Mouse (Mus musculus): ENCODE measurements around the gene Srd5a2. TPM values are rescaled to one million over a fixed set of nuclear protein-coding genes. Genes with fewer than 3 reads are reported as not detected.

Gene Srd5a2
- polyA plus RNA-seq, 1 experiment from 2014 or later: not detected

DNA sequence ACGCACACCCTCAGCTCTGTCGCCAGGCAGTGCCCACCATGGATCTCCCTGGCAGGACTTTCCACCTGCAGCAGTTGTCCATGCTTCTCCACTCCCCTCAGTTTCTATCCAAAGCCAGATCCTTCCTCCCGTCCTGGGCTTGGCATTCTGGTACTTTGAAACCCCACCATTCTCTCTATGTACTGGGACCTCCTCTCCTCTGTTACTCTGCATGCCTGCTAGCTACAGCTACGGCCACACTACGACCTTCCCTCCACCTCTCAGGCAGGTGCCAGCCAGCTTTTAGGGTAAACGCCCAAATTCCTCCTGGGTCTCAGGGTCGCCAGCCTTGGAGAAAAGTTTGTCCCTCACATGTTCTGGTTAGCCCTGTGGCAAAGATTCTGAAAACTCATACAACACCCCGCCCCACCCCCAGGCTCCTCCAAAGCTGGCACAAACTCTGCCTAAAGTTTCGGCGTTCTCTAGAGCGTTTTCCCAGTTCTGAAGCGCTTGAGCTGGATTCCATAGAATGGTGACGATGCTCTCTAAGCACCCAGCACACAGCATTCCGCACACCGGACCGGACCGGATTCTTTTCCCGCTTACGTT, 607 bp upstream of the Srd5a2 start:
- no peak overlapping the region for H3K9ac ChIP-seq (ENCODE audit: low read depth, low read length)
- H3K4me3 ChIP-seq (ENCODE audit: low read depth, low read length): no peak overlapping the region
- no peaks in the 10 kb centered on the region for H3K36me3 ChIP-seq (ENCODE audit: control insufficient read depth, insufficient read depth, low read length)
- H3K4me1 ChIP-seq (replicated peaks; ENCODE audit: control insufficient read depth, insufficient read depth, low read length): no peaks in the 10 kb centered on the region
- DNase-seq (ENCODE audit: low spot score) (no peak), ATAC-seq (replicated peaks; ENCODE audit: low FRiP score) (no peak)
- H3K27ac ChIP-seq (ENCODE audit: low read depth, low read length): no peak overlapping the region
- 8% methylated on average over 19 of the region's 19 CpGs for WGBS
- H3K9me3 ChIP-seq (ENCODE audit: control insufficient read depth, low read length): no peaks in the 10 kb centered on the region
- peaks cover 47% of the 10 kb centered on the region for H3K27me3 ChIP-seq (replicated peaks; ENCODE audit: control insufficient read depth, insufficient read depth, low read length)
- no peak overlapping the region for H3K4me2 ChIP-seq

- H3K36me3 ChIP-seq (ENCODE audit: control insufficient read depth, insufficient read depth, low read length): no peaks in the 10 kb centered on the region
- H3K4me2 ChIP-seq: no peak overlapping the region
- no peak overlapping the region for H3K9ac ChIP-seq (ENCODE audit: low read depth, low read length)
- peaks cover 33% of the 10 kb centered on the region for H3K27me3 ChIP-seq (replicated peaks; ENCODE audit: control insufficient read depth, insufficient read depth, low read length)
- H3K4me3 ChIP-seq (ENCODE audit: low read depth, low read length): no peak overlapping the region
- H3K9me3 ChIP-seq (ENCODE audit: control insufficient read depth, low read length): no peaks in the 10 kb centered on the region
- DNase-seq (ENCODE audit: low spot score) (no peak), ATAC-seq (replicated peaks; ENCODE audit: low FRiP score) (no peak)
- no peak overlapping the region for H3K27ac ChIP-seq (ENCODE audit: low read depth, low read length)
- 70% methylated on average over 4 of the region's 4 CpGs for WGBS
- no peaks in the 10 kb centered on the region for H3K4me1 ChIP-seq (replicated peaks; ENCODE audit: control insufficient read depth, insufficient read depth, low read length)
These were observed 4.0 kb downstream of the Srd5a2 start for GRCm38 (mm10) chr17:74043754-74044153.

GRCm38 (mm10) chr17:74020526-74021203, 27.1 kb downstream of the Srd5a2 start:
- no peak overlapping the region for H3K4me2 ChIP-seq
- no peaks in the 10 kb centered on the region for H3K36me3 ChIP-seq (ENCODE audit: control insufficient read depth, insufficient read depth, low read length)
- no peak overlapping the region for H3K4me3 ChIP-seq (ENCODE audit: low read depth, low read length)
- 37% methylated on average over 8 of the region's 8 CpGs for WGBS
- no peaks in the 10 kb centered on the region for H3K27me3 ChIP-seq (replicated peaks; ENCODE audit: control insufficient read depth, insufficient read depth, low read length)
- no peak overlapping the region for H3K27ac ChIP-seq (ENCODE audit: low read depth, low read length)
- DNase-seq (ENCODE audit: low spot score): peak; percentile 63
- no peak overlapping the region for H3K9ac ChIP-seq (ENCODE audit: low read depth, low read length)
- no peaks in the 10 kb centered on the region for H3K4me1 ChIP-seq (replicated peaks; ENCODE audit: control insufficient read depth, insufficient read depth, low read length)
- peak; percentile 49 for ATAC-seq (replicated peaks; ENCODE audit: low FRiP score)
- H3K9me3 ChIP-seq (ENCODE audit: control insufficient read depth, low read length): no peaks in the 10 kb centered on the region

- DNase-seq (ENCODE audit: low spot score): no peak
- Histone ChIP-seq H3K4me1 (replicated peaks; ENCODE audit: control insufficient read depth, insufficient read depth, low read length) (no peaks in the 10 kb centered on the region), H3K9me3 (ENCODE audit: control insufficient read depth, low read length) (no peaks in the 10 kb centered on the region), H3K27ac (ENCODE audit: low read depth, low read length) (no peak overlapping the region), H3K4me3 (ENCODE audit: low read depth, low read length) (no peak overlapping the region), H3K27me3 (replicated peaks; ENCODE audit: control insufficient read depth, insufficient read depth, low read length) (no peaks in the 10 kb centered on the region), H3K36me3 (ENCODE audit: control insufficient read depth, insufficient read depth, low read length) (no peaks in the 10 kb centered on the region), H3K9ac (ENCODE audit: low read depth, low read length) (no peak overlapping the region), H3K4me2 (no peak overlapping the region)
- no peak for ATAC-seq (replicated peaks; ENCODE audit: low FRiP score)
- 70% methylated on average over 4 of the region's 4 CpGs for WGBS
These were observed 29.4 kb downstream of the Srd5a2 start for GRCm38 (mm10) chr17:74018281-74018680.

DNA sequence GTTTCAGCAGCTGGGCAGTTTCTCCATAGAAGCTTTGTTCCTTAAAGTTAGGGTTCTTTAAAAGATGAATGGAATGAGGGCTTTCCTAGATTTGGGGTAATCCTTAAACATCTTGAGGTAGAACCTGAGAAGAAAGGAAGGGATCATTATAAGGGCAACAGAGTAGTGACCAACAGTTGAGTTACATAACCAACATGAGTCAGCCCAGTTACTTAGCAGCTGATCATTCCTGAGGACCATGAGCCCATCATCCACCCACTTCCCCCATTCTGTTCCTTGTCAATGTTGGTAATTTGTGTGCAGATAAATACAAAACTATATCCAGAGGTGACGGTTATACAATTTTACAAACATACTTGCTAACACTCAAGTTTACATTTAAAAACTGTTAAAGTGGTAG, 30.1 kb downstream of the Srd5a2 start:
- no peak overlapping the region for H3K4me2 ChIP-seq
- H3K4me1 ChIP-seq (replicated peaks; ENCODE audit: control insufficient read depth, insufficient read depth, low read length): no peaks in the 10 kb centered on the region
- ATAC-seq (replicated peaks; ENCODE audit: low FRiP score): no peak
- no peaks in the 10 kb centered on the region for H3K9me3 ChIP-seq (ENCODE audit: control insufficient read depth, low read length)
- H3K9ac ChIP-seq (ENCODE audit: low read depth, low read length): no peak overlapping the region
- H3K27me3 ChIP-seq (replicated peaks; ENCODE audit: control insufficient read depth, insufficient read depth, low read length): no peaks in the 10 kb centered on the region
- H3K4me3 ChIP-seq (ENCODE audit: low read depth, low read length): no peak overlapping the region
- H3K36me3 ChIP-seq (ENCODE audit: control insufficient read depth, insufficient read depth, low read length): no peaks in the 10 kb centered on the region
- DNase-seq (ENCODE audit: low spot score): no peak
- no peak overlapping the region for H3K27ac ChIP-seq (ENCODE audit: low read depth, low read length)
- WGBS: 81% methylated on average over 1 of the region's 1 CpGs

GRCm38 (mm10) chr17:74015128-74015527, 32.6 kb downstream of the Srd5a2 start:
- 70% methylated on average over 6 of the region's 6 CpGs for WGBS
- ATAC-seq (replicated peaks; ENCODE audit: low FRiP score): no peak
- Histone ChIP-seq H3K36me3 (ENCODE audit: control insufficient read depth, insufficient read depth, low read length) (no peaks in the 10 kb centered on the region), H3K4me1 (replicated peaks; ENCODE audit: control insufficient read depth, insufficient read depth, low read length) (no peaks in the 10 kb centered on the region), H3K27ac (ENCODE audit: low read depth, low read length) (no peak overlapping the region), H3K9me3 (ENCODE audit: control insufficient read depth, low read length) (no peaks in the 10 kb centered on the region), H3K27me3 (replicated peaks; ENCODE audit: control insufficient read depth, insufficient read depth, low read length) (no peaks in the 10 kb centered on the region), H3K4me2 (no peak overlapping the region), H3K4me3 (ENCODE audit: low read depth, low read length) (no peak overlapping the region), H3K9ac (ENCODE audit: low read depth, low read length) (no peak overlapping the region)
- DNase-seq (ENCODE audit: low spot score): no peak

- no peak for ATAC-seq (replicated peaks; ENCODE audit: low FRiP score)
- Histone ChIP-seq H3K27me3 (replicated peaks; ENCODE audit: control insufficient read depth, insufficient read depth, low read length) (no peaks in the 10 kb centered on the region), H3K4me3 (ENCODE audit: low read depth, low read length) (no peak overlapping the region), H3K9ac (ENCODE audit: low read depth, low read length) (no peak overlapping the region), H3K9me3 (ENCODE audit: control insufficient read depth, low read length) (no peaks in the 10 kb centered on the region), H3K4me2 (no peak overlapping the region), H3K36me3 (ENCODE audit: control insufficient read depth, insufficient read depth, low read length) (no peaks in the 10 kb centered on the region), H3K27ac (ENCODE audit: low read depth, low read length) (no peak overlapping the region), H3K4me1 (replicated peaks; ENCODE audit: control insufficient read depth, insufficient read depth, low read length) (no peaks in the 10 kb centered on the region)
- DNase-seq (ENCODE audit: low spot score): no peak
- 75% methylated on average over 4 of the region's 4 CpGs for WGBS
These were observed 39.0 kb downstream of the Srd5a2 start for GRCm38 (mm10) chr17:74008680-74009079.

- Histone ChIP-seq H3K9ac (ENCODE audit: low read depth, low read length) (no peak overlapping the region), H3K4me1 (replicated peaks; ENCODE audit: control insufficient read depth, insufficient read depth, low read length) (no peaks in the 10 kb centered on the region), H3K9me3 (ENCODE audit: control insufficient read depth, low read length) (no peaks in the 10 kb centered on the region), H3K36me3 (ENCODE audit: control insufficient read depth, insufficient read depth, low read length) (no peaks in the 10 kb centered on the region), H3K27me3 (replicated peaks; ENCODE audit: control insufficient read depth, insufficient read depth, low read length) (no peaks in the 10 kb centered on the region), H3K4me2 (no peak overlapping the region), H3K4me3 (ENCODE audit: low read depth, low read length) (no peak overlapping the region), H3K27ac (ENCODE audit: low read depth, low read length) (no peak overlapping the region)
- no peak for DNase-seq (ENCODE audit: low spot score)
- WGBS: 74% methylated on average over 8 of the region's 8 CpGs
- no peak for ATAC-seq (replicated peaks; ENCODE audit: low FRiP score)
These were observed 40.7 kb downstream of the Srd5a2 start for GRCm38 (mm10) chr17:74007001-74007400.

GRCm38 (mm10) chr17:74002396-74002795, 45.3 kb downstream of the Srd5a2 start:
- Histone ChIP-seq H3K4me1 (replicated peaks; ENCODE audit: control insufficient read depth, insufficient read depth, low read length) (no peaks in the 10 kb centered on the region), H3K27ac (ENCODE audit: low read depth, low read length) (no peak overlapping the region), H3K4me3 (ENCODE audit: low read depth, low read length) (no peak overlapping the region), H3K9me3 (ENCODE audit: control insufficient read depth, low read length) (no peaks in the 10 kb centered on the region), H3K4me2 (no peak overlapping the region), H3K27me3 (replicated peaks; ENCODE audit: control insufficient read depth, insufficient read depth, low read length) (no peaks in the 10 kb centered on the region), H3K9ac (ENCODE audit: low read depth, low read length) (no peak overlapping the region), H3K36me3 (ENCODE audit: control insufficient read depth, insufficient read depth, low read length) (no peaks in the 10 kb centered on the region)
- no peak for ATAC-seq (replicated peaks; ENCODE audit: low FRiP score)
- WGBS: 70% methylated on average over 2 of the region's 2 CpGs
- no peak for DNase-seq (ENCODE audit: low spot score)

Data from liver, embryonic 11.5 days (tissue).